Mouse (Mus musculus) limb, embryonic 15.5 days (tissue): ENCODE measurements at regions not wholly inside any gene's neighbourhood (a gene's known extent, or its start where the extent isn't known, plus 50 kb on each side); places are given as distances from the start of the nearest gene placed in this dataset.
A peak's percentile ranks its signal among the peaks of the same experiment; 100 is the strongest.

Source experiments
- ATAC-seq: fragments of 200-750 bp; cut with Nextera tagmentation; 2 replicates; pipeline ENCODE4 v1.8.0; 2017; ENCODE audit warnings: low read depth, moderate TSS enrichment; ENCODE audit not compliant: insufficient number of reproducible peaks, low FRiP score, low TSS enrichment
- H3K27ac ChIP-seq: fragments of 300-500 bp; sonication (generic); 2 replicates; pipeline ENCODE4 v1.5.1; 2015; ENCODE audit warnings: moderate library complexity, mild to moderate bottlenecking, inconsistent platforms
- H3K27me3 ChIP-seq: fragments of 300-500 bp; sonication (generic); 2 replicates; pipeline ENCODE4 v1.6.1; 2015; ENCODE audit warnings: inconsistent platforms
- H3K36me3 ChIP-seq: fragments of 300-500 bp; sonication (generic); 2 replicates; pipeline ENCODE4 v1.6.1; 2015; ENCODE audit warnings: inconsistent platforms
- H3K4me1 ChIP-seq: fragments of 300-500 bp; sonication (generic); 2 replicates; pipeline ENCODE4 v1.6.1; 2015; ENCODE audit warnings: inconsistent platforms
- H3K4me2 ChIP-seq: fragments of 300-500 bp; sonication (generic); 2 replicates; pipeline ENCODE4 v1.6.1; 2015; ENCODE audit warnings: mild to moderate bottlenecking, inconsistent platforms
- H3K4me3 ChIP-seq: fragments of 300-500 bp; sonication (generic); 2 replicates; pipeline ENCODE4 v1.5.1; 2015; ENCODE audit warnings: mild to moderate bottlenecking, inconsistent platforms
- H3K9ac ChIP-seq: fragments of 300-500 bp; sonication (generic); 2 replicates; pipeline ENCODE4 v1.6.1; 2015; ENCODE audit warnings: inconsistent platforms
- H3K9me3 ChIP-seq: fragments of 300-500 bp; sonication (generic); 2 replicates; pipeline ENCODE4 v1.6.1; 2016; ENCODE audit warnings: inconsistent platforms
- WGBS: fragments of 180-500 bp; shearing (Covaris S2); methylation state at CpG from one replicate; pipeline ENCODE4 v1.1.7; 2015; 5-methylcytosine and 5-hydroxymethylcytosine counted together

GRCm38 (mm10) chr10:39316533-39316932 lies 52.1 kb upstream of the Fyn start:
- H3K9me3 ChIP-seq = no peaks in the 10 kb centered on the region
- no peaks in the 10 kb centered on the region for H3K36me3 ChIP-seq
- no peak overlapping the region for H3K4me2 ChIP-seq
- peaks cover 11% of the 10 kb centered on the region for H3K4me1 ChIP-seq
- H3K27me3 ChIP-seq = no peaks in the 10 kb centered on the region
- ATAC-seq = no peak
- no peak overlapping the region for H3K9ac ChIP-seq
- 65% methylated on average over 4 of the region's 4 CpGs for WGBS
- H3K27ac ChIP-seq = no peak overlapping the region
- no peak overlapping the region for H3K4me3 ChIP-seq

- peaks cover 2% of the 10 kb centered on the region; the same call in 1 of the 2 replicates for H3K4me1 ChIP-seq
- ATAC-seq = no peak
- H3K9ac ChIP-seq = no peak overlapping the region
- no peak overlapping the region for H3K4me3 ChIP-seq
- no peaks in the 10 kb centered on the region for H3K27me3 ChIP-seq
- H3K4me2 ChIP-seq = no peak overlapping the region
- WGBS = 81% methylated on average over 6 of the region's 6 CpGs
- no peaks in the 10 kb centered on the region for H3K9me3 ChIP-seq
- H3K27ac ChIP-seq = no peak overlapping the region
- no peaks in the 10 kb centered on the region for H3K36me3 ChIP-seq
These were observed 53.1 kb upstream of the Fyn start for GRCm38 (mm10) chr10:39315434-39316174.

GRCm38 (mm10) chr10:39311501-39311900 lies 57.2 kb upstream of the Fyn start:
- Histone ChIP-seq H3K27me3 (no peaks in the 10 kb centered on the region), H3K4me2 (no peak overlapping the region), H3K4me3 (no peak overlapping the region), H3K27ac (no peak overlapping the region), H3K9me3 (no peaks in the 10 kb centered on the region), H3K36me3 (no peaks in the 10 kb centered on the region), H3K9ac (no peak overlapping the region), H3K4me1 (no peaks in the 10 kb centered on the region)
- WGBS = 76% methylated on average over 1 of the region's 1 CpGs
- ATAC-seq = no peak

GRCm38 (mm10) chr10:39308535-39308934 lies 60.1 kb upstream of the Fyn start:
- H3K4me3 ChIP-seq = no peak overlapping the region
- 68% methylated on average over 1 of the region's 1 CpGs for WGBS
- no peak overlapping the region for H3K27ac ChIP-seq
- no peak overlapping the region for H3K9ac ChIP-seq
- no peak for ATAC-seq
- no peaks in the 10 kb centered on the region for H3K4me1 ChIP-seq
- H3K9me3 ChIP-seq = no peaks in the 10 kb centered on the region
- H3K36me3 ChIP-seq = no peaks in the 10 kb centered on the region
- no peak overlapping the region for H3K4me2 ChIP-seq
- no peaks in the 10 kb centered on the region for H3K27me3 ChIP-seq

GRCm38 (mm10) chr10:39292703-39293496 lies 75.8 kb upstream of the Fyn start:
- WGBS = 52% methylated on average over 11 of the region's 11 CpGs
- Histone ChIP-seq H3K9ac (no peak overlapping the region), H3K4me3 (no peak overlapping the region), H3K9me3 (no peaks in the 10 kb centered on the region), H3K27me3 (no peaks in the 10 kb centered on the region), H3K27ac (peak overlapping the region; percentile 82), H3K36me3 (no peaks in the 10 kb centered on the region), H3K4me2 (no peak overlapping the region), H3K4me1 (peaks cover 38% of the 10 kb centered on the region)
- no peak for ATAC-seq

- no peaks in the 10 kb centered on the region for H3K9me3 ChIP-seq
- H3K9ac ChIP-seq = no peak overlapping the region
- no peak overlapping the region for H3K4me3 ChIP-seq
- peaks cover 38% of the 10 kb centered on the region for H3K4me1 ChIP-seq
- WGBS = 57% methylated on average over 9 of the region's 9 CpGs
- ATAC-seq = peak; percentile 68
- no peak overlapping the region for H3K4me2 ChIP-seq
- no peaks in the 10 kb centered on the region for H3K36me3 ChIP-seq
- H3K27me3 ChIP-seq = no peaks in the 10 kb centered on the region
- peak overlapping the region; percentile 82 for H3K27ac ChIP-seq
These were observed 76.9 kb upstream of the Fyn start for GRCm38 (mm10) chr10:39291747-39292198.

- no peak overlapping the region for H3K4me3 ChIP-seq
These were observed 77.4 kb upstream of the Fyn start for GRCm38 (mm10) chr10:39291134-39291746.

GRCm38 (mm10) chr10:39290245-39290644 lies 78.4 kb upstream of the Fyn start:
- WGBS = 54% methylated on average over 1 of the region's 1 CpGs
- Histone ChIP-seq H3K4me1 (peaks cover 38% of the 10 kb centered on the region), H3K9ac (no peak overlapping the region), H3K9me3 (no peaks in the 10 kb centered on the region), H3K36me3 (no peaks in the 10 kb centered on the region), H3K4me3 (no peak overlapping the region), H3K27me3 (no peaks in the 10 kb centered on the region), H3K4me2 (no peak overlapping the region), H3K27ac (peak overlapping the region; percentile 28)
- ATAC-seq = no peak

More at GRCm38 (mm10) chr10:39291134-39291746, 77.4 kb upstream of the Fyn start:
- H3K36me3 ChIP-seq = no peaks in the 10 kb centered on the region
- peak; percentile 69; the same call in 1 of the 2 replicates for ATAC-seq
- WGBS = 30% methylated on average over 8 of the region's 8 CpGs
- no peak overlapping the region for H3K9ac ChIP-seq
- peak overlapping the region; percentile 82 for H3K27ac ChIP-seq
- peaks cover 38% of the 10 kb centered on the region for H3K4me1 ChIP-seq
- no peaks in the 10 kb centered on the region for H3K27me3 ChIP-seq
- H3K4me2 ChIP-seq = peak overlapping the region; percentile 8; the same call in 1 of the 2 replicates
- no peaks in the 10 kb centered on the region for H3K9me3 ChIP-seq

GRCm38 (mm10) chr10:39280366-39281000 lies 88.2 kb upstream of the Fyn start:
- Histone ChIP-seq H3K9me3 (no peaks in the 10 kb centered on the region), H3K4me1 (0 out of 2 replicates have a peak, but pooled peaks cover 3% of the 10 kb centered on the region), H3K4me2 (no peak overlapping the region), H3K36me3 (no peaks in the 10 kb centered on the region), H3K4me3 (no peak overlapping the region), H3K27me3 (no peaks in the 10 kb centered on the region), H3K9ac (no peak overlapping the region), H3K27ac (no peak overlapping the region)
- WGBS = 73% methylated on average over 14 of the region's 14 CpGs
- no peak for ATAC-seq

- Histone ChIP-seq H3K9ac (no peak overlapping the region), H3K9me3 (no peaks in the 10 kb centered on the region), H3K4me3 (no peak overlapping the region), H3K27me3 (no peaks in the 10 kb centered on the region), H3K4me2 (no peak overlapping the region), H3K27ac (no peak overlapping the region), H3K36me3 (no peaks in the 10 kb centered on the region), H3K4me1 (no peaks in the 10 kb centered on the region)
- no peak for ATAC-seq
- 50% methylated on average over 2 of the region's 2 CpGs for WGBS
These were observed 94.5 kb upstream of the Fyn start for GRCm38 (mm10) chr10:39274202-39274601.

- Histone ChIP-seq H3K4me3 (no peak overlapping the region), H3K36me3 (no peaks in the 10 kb centered on the region), H3K9me3 (no peaks in the 10 kb centered on the region), H3K4me2 (no peak overlapping the region), H3K27me3 (no peaks in the 10 kb centered on the region), H3K9ac (no peak overlapping the region), H3K27ac (no peak overlapping the region), H3K4me1 (no peaks in the 10 kb centered on the region)
- ATAC-seq = no peak
- WGBS = 62% methylated on average over 4 of the region's 4 CpGs
These were observed 95.2 kb upstream of the Fyn start for GRCm38 (mm10) chr10:39273426-39273825.
